Mouse (Mus musculus): ENCODE measurements around the gene Sp140. TPM values are rescaled to one million over a fixed set of nuclear protein-coding genes. Genes with fewer than 3 reads are reported as not detected.
"Not testable (repeated sequence)": the region's sequence is repeated elsewhere in the genome, so short reads cannot be mapped to it uniquely, and the experiment has no call there.

Gene Sp140
- polyA plus RNA-seq, 1 experiment, result 0.48 TPM

GRCm38 (mm10) chr1:85638144-85638543, 38.0 kb downstream of the Sp140 start:
- DNase-seq (ENCODE audit: low read depth), result not testable (repeated sequence)

- DNase-seq (ENCODE audit: low read depth), result not testable (repeated sequence)
Observed at GRCm38 (mm10) chr1:85649881-85650280, 49.7 kb downstream of the Sp140 start, which contains the start of gene Sp100. TSS of gene Sp100 (plus strand) at chr1:85649988.

GRCm38 (mm10) chr1:85650524-85650923, 50.3 kb downstream of the Sp140 start:
- DNase-seq (ENCODE audit: low read depth), result not testable (repeated sequence)

GRCm38 (mm10) chr1:85651770-85652275, 51.6 kb downstream of the Sp140 start:
- DNase-seq (ENCODE audit: low read depth), result peak; percentile 73

DNA sequence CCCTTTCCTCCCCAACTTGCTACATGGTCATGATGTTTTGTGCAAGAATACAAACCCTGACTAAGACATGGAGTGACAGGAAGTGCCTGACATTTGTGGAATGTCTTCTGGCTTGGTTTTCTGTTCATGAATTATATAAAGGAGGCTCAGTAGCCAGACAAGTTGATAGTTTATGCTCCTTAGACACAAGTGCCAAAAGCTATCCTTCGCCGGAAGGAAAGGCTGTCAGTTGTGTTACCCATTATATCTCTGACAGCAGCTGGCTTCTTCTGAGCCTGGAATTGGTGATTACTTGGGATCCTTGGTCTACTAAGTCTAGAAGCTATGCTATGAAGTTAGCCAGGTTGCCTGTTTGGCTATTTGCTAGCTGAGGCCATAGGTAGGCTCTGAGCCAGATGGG, 57.0 kb downstream of the Sp140 start:
- not testable (repeated sequence) for DNase-seq (ENCODE audit: low read depth)

GRCm38 (mm10) chr1:85664266-85664665, 64.1 kb downstream of the Sp140 start:
- DNase-seq (ENCODE audit: low read depth), result no peak
- TF ChIP-seq CTCF (IDR thresholded peaks at IDR 0.05; ENCODE audit: borderline replicate concordance, extremely low read depth, insufficient read depth, insufficient read length) (no peak), POLR2A (IDR thresholded peaks at IDR 0.05; ENCODE audit: borderline replicate concordance, extremely low read depth, insufficient read depth, insufficient read length, poor library complexity, severe bottlenecking) (no peak)

DNA sequence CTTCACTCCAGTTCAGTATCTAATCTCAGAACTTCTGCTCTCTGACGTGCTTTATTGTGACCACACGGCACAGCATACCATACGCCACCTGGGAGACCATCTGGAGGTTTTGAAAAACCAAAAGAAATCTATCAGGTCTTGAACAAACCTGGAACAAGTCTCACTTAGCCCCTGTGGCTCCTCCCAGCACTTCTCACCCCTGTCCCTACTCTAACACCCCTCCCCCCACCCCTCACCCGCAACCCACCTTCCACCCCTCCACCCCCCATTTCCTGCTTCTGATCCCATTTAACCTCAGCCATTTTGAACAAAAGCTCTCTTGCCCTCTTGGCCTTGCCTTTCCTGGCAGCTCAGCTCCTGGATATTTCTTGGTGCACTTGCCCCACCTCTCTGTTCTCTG, 80.0 kb downstream of the Sp140 start:
- no peak for TF ChIP-seq POLR2A (IDR thresholded peaks at IDR 0.05; ENCODE audit: borderline replicate concordance, extremely low read depth, insufficient read depth, insufficient read length, poor library complexity, severe bottlenecking)
- no peak for TF ChIP-seq CTCF (IDR thresholded peaks at IDR 0.05; ENCODE audit: borderline replicate concordance, extremely low read depth, insufficient read depth, insufficient read length)
- no peak for DNase-seq (ENCODE audit: low read depth)

- DNase-seq (ENCODE audit: low read depth), result no peak
- TF ChIP-seq CTCF (IDR thresholded peaks at IDR 0.05; ENCODE audit: borderline replicate concordance, extremely low read depth, insufficient read depth, insufficient read length), result no peak
- no peak for TF ChIP-seq POLR2A (IDR thresholded peaks at IDR 0.05; ENCODE audit: borderline replicate concordance, extremely low read depth, insufficient read depth, insufficient read length, poor library complexity, severe bottlenecking)
Observed at GRCm38 (mm10) chr1:85686666-85687065, 86.5 kb downstream of the Sp140 start.

DNA sequence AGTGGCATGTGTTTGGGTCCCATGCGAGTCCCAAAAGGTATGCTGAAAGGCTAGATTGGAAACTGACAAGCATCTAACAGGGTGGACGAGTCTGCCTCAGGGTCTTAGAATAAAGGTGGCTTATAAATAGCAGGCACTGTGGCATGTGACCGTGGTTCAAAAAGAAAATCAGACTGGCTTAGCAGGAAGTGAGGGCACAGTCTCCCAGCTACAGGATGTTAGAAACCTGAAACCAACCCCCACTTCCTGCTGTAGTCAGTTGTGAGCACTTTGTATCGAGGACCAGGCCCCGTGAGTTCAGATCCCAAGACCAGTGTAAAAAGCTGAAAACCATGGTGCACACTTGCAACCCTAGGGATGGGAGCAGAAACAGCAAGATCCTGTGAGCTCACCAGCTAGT, 87.2 kb downstream of the Sp140 start:
- no peak for DNase-seq (ENCODE audit: low read depth)
- TF ChIP-seq CTCF (IDR thresholded peaks at IDR 0.05; ENCODE audit: borderline replicate concordance, extremely low read depth, insufficient read depth, insufficient read length) (no peak), POLR2A (IDR thresholded peaks at IDR 0.05; ENCODE audit: borderline replicate concordance, extremely low read depth, insufficient read depth, insufficient read length, poor library complexity, severe bottlenecking) (no peak)

- no peak for DNase-seq (ENCODE audit: low read depth)
- TF ChIP-seq POLR2A (IDR thresholded peaks at IDR 0.05; ENCODE audit: borderline replicate concordance, extremely low read depth, insufficient read depth, insufficient read length, poor library complexity, severe bottlenecking), result no peak
Observed at GRCm38 (mm10) chr1:85690544-85690943, 90.4 kb downstream of the Sp140 start.

DNA sequence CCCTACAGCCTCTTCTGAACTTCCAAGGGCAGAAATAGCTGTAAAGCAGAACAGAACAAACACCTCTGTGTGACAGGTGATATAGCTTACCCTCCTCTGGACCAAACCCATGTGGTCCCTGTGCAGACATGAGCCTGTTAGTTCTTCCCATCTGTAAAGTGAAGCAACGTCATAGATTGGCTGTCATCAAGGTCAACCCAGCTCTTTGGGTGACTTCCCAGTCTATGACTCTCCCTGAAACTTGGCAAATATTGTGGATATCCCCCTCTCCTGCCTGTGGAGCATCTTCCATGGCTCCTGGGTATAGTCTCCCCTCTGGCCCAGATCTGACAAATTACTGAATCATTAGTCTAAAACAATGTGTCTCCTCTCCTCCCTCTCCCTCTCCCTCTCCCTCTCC, 92.1 kb downstream of the Sp140 start:
- DNase-seq (ENCODE audit: low read depth), result no peak
- TF ChIP-seq POLR2A (IDR thresholded peaks at IDR 0.05; ENCODE audit: borderline replicate concordance, extremely low read depth, insufficient read depth, insufficient read length, poor library complexity, severe bottlenecking), result no peak
- no peak for TF ChIP-seq CTCF (IDR thresholded peaks at IDR 0.05; ENCODE audit: borderline replicate concordance, extremely low read depth, insufficient read depth, insufficient read length)

DNA sequence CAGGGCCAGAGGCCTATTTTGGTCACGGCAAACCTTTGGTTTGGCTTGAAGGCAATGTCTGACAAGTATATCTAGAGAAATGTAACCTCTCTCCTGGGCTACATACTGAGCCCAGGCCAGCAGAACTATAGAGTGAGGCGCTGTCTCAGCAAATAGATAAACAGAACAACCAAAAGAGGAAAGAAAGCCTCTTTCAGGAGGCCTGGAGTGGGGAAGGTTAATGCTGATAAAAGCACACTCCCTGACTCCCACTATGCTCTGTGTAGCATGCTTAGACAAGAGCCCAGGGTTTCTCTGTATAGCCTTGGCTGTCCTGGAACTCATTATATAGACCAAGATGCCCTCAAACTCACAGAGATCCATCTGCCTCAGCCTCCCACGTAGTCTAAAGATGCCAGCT, 93.1 kb downstream of the Sp140 start:
- TF ChIP-seq CTCF (IDR thresholded peaks at IDR 0.05; ENCODE audit: borderline replicate concordance, extremely low read depth, insufficient read depth, insufficient read length), result no peak
- no peak for TF ChIP-seq POLR2A (IDR thresholded peaks at IDR 0.05; ENCODE audit: borderline replicate concordance, extremely low read depth, insufficient read depth, insufficient read length, poor library complexity, severe bottlenecking)
- DNase-seq (ENCODE audit: low read depth), result no peak

Other genes with a start within 250 kb of the Sp140 start
- not detected in 2 replicates for gene G530012D18Rik, start 24.7 kb upstream of the Sp140 start, polyA plus RNA-seq (2012; rRNA removed)
- gene Sp110, start 1.6 kb upstream of the Sp140 start, polyA plus RNA-seq (2012; rRNA removed), result 0.35 and 0.67 TPM in 2 replicates
- 0.11 and 0.52 TPM in 2 replicates for gene Sp100, start 49.6 kb downstream of the Sp140 start, polyA plus RNA-seq (2012; rRNA removed)
- gene A630001G21Rik, start 178.3 kb downstream of the Sp140 start, polyA plus RNA-seq (2012; rRNA removed), result 0.67 and 0.75 TPM in 2 replicates
- 109 and 118 TPM in 2 replicates for gene Cab39, start 193.1 kb downstream of the Sp140 start, polyA plus RNA-seq (2012; rRNA removed)